Mouse (Mus musculus): ENCODE data around the gene Med10.

GRCm38 (mm10) chr13:69849579-69849978 is 47.4 kb downstream of the Med10 start:
- no peak for TF ChIP-seq CTCF (IDR thresholded peaks at IDR 0.05 in 2 of 3, conservative IDR thresholded peaks at IDR 0.05 in 1 of 3; ENCODE audit: control insufficient read depth in 1 of 3, insufficient read depth in 1 of 3, low read depth in 2 of 3, low read length in 3 of 3, poor library complexity in 1 of 3, severe bottlenecking in 1 of 3)
- TF ChIP-seq POLR2A (IDR thresholded peaks at IDR 0.05; ENCODE audit: control insufficient read depth in 1 of 2, insufficient read depth in 1 of 2, low read depth in 1 of 2, low read length in 2 of 2, poor library complexity in 1 of 2) = no peak
- TF ChIP-seq NRF1 (IDR thresholded peaks at IDR 0.05; ENCODE audit: insufficient read depth, low read depth, low read length, poor library complexity, severe bottlenecking) = no peak
- TF ChIP-seq NELFE (IDR thresholded peaks at IDR 0.05; ENCODE audit: low read depth, low read length) = no peak
- no peak for TF ChIP-seq BHLHE40 (IDR thresholded peaks at IDR 0.05; ENCODE audit: borderline replicate concordance, low read depth, low read length)
- no peak for TF ChIP-seq USF1 (IDR thresholded peaks at IDR 0.05; ENCODE audit: low read depth, low read length)
- TF ChIP-seq CHD1 (IDR thresholded peaks at IDR 0.05; ENCODE audit: low read depth, low read length) = no peak
- TF ChIP-seq GATA1 (IDR thresholded peaks at IDR 0.05; ENCODE audit: low read depth, low read length) = no peak
- no peak for TF ChIP-seq ZNF384 (IDR thresholded peaks at IDR 0.05; ENCODE audit: low read depth, low read length)
- TF ChIP-seq EP300 (IDR thresholded peaks at IDR 0.05; ENCODE audit: low read depth in 1 of 2, low read length in 2 of 2) = no peak

Measured in MEL (cell line).